Mouse (Mus musculus) kidney, embryonic 14.5 days (tissue): Measurements from ENCODE around the gene Pikfyve. TPM values are rescaled to one million over a fixed set of nuclear protein-coding genes. Genes with fewer than 3 reads are reported as not detected.
"Not testable (repeated sequence)": the region's sequence is repeated elsewhere in the genome, so short reads cannot be mapped to it uniquely, and the experiment has no call there.

Source experiments
- ATAC-seq: fragments of 200-750 bp; cut with Nextera tagmentation; 2 replicates; pipeline ENCODE4 v1.8.0; 2017; ENCODE audit warnings: moderate number of reproducible peaks, mild to moderate bottlenecking, moderate TSS enrichment, moderate library complexity; ENCODE audit not compliant: low FRiP score, low TSS enrichment
- H3K27ac ChIP-seq: fragments of 300-500 bp; sonication (generic); 2 replicates; pipeline ENCODE4 v1.5.1; 2014; ENCODE audit warnings: low read depth, mild to moderate bottlenecking, low read length, moderate library complexity, mixed read lengths
- H3K27me3 ChIP-seq: fragments of 300-500 bp; sonication (generic); 2 replicates; pipeline ENCODE4 v1.6.1; 2014; ENCODE audit warnings: mild to moderate bottlenecking, low read length; ENCODE audit not compliant: control insufficient read depth, insufficient read depth
- H3K36me3 ChIP-seq: fragments of 300-500 bp; sonication (generic); 2 replicates; pipeline ENCODE4 v1.6.1; 2014; ENCODE audit warnings: low read length, mixed read lengths; ENCODE audit not compliant: control insufficient read depth, insufficient read depth
- H3K4me1 ChIP-seq: fragments of 300-500 bp; sonication (generic); 2 replicates; pipeline ENCODE4 v1.6.1; 2014; ENCODE audit warnings: low read length, mixed read lengths; ENCODE audit not compliant: control insufficient read depth, insufficient read depth
- H3K4me2 ChIP-seq: fragments of 300-500 bp; sonication (generic); replicated peaks from 2 replicates; pipeline ENCODE4 v1.6.1; 2014; ENCODE audit warnings: low read depth, mild to moderate bottlenecking, low read length
- H3K4me3 ChIP-seq: fragments of 300-500 bp; sonication (generic); 2 replicates; pipeline ENCODE4 v1.5.1; 2014; ENCODE audit warnings: mild to moderate bottlenecking, low read length
- H3K9ac ChIP-seq: fragments of 300-500 bp; sonication (generic); 2 replicates; pipeline ENCODE4 v1.6.1; 2014; ENCODE audit warnings: low read depth, mild to moderate bottlenecking, low read length, moderate library complexity
- H3K9me3 ChIP-seq: fragments of 300-500 bp; sonication (generic); 2 replicates; pipeline ENCODE4 v1.6.1; 2016; ENCODE audit warnings: low read length; ENCODE audit not compliant: control insufficient read depth
- WGBS: fragments of 180-500 bp; shearing (Covaris S2); extraction: QIAGEN DNeasy Blood & Tissue Kit; methylation state at CpG from one replicate; pipeline ENCODE4 v1.1.7; 2014; 5-methylcytosine and 5-hydroxymethylcytosine counted together
- polyA plus RNA-seq: library from polyadenylated mRNA; unstranded; fragments of >200 nt; fragmentation: Nextera tagmentation; extraction: Ambion mirVana; gene quantifications from 2 replicates; pipeline ENCODE4 v1.2.1, GENCODE M21; 2014

Pikfyve gene
- polyA plus RNA-seq, 1 experiment from 2014 or later = 22.1 TPM

DNA sequence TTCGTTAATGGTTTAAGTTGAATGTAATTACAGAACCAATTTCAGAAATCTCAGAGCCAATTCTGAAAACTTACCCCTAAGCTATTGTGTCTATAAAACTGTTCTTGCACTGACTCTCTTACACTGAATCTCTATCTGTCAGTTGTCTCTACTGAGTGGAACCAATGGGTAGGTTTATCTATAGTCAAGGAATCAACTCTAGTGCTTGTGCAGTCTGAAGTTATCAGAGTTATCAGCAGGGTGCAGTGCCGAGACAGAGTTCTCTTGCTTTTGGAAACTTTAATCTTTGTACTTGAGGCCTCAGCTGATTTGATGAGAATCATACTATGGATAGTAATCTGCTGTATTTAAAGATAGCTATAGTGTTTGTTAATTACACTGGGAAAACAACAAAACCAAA is 11.9 kb downstream of the Pikfyve start:
- ATAC-seq = no peak
- peaks cover 6% of the 10 kb centered on the region for H3K36me3 ChIP-seq
- no peak overlapping the region for H3K4me2 ChIP-seq
- no peaks in the 10 kb centered on the region for H3K9me3 ChIP-seq
- H3K27me3 ChIP-seq = no peaks in the 10 kb centered on the region
- no peak overlapping the region for H3K9ac ChIP-seq
- no peaks in the 10 kb centered on the region for H3K4me1 ChIP-seq
- H3K27ac ChIP-seq = no peak overlapping the region
- H3K4me3 ChIP-seq = no peak overlapping the region
- WGBS = 90% methylated on average over 2 of the region's 2 CpGs

- ATAC-seq = no peak
- Histone ChIP-seq H3K4me2 (no peak overlapping the region), H3K9ac (no peak overlapping the region), H3K27ac (no peak overlapping the region), H3K4me3 (no peak overlapping the region), H3K9me3 (no peaks in the 10 kb centered on the region), H3K36me3 (peaks cover 9% of the 10 kb centered on the region), H3K27me3 (no peaks in the 10 kb centered on the region), H3K4me1 (no peaks in the 10 kb centered on the region)
- 97% methylated on average over 2 of the region's 2 CpGs for whole genome bisulfite sequencing
These were observed 12.4 kb downstream of the Pikfyve start for GRCm38 (mm10) chr1:65198861-65199260.

GRCm38 (mm10) chr1:65204299-65204698 is 17.8 kb downstream of the Pikfyve start:
- no peak overlapping the region for H3K27ac ChIP-seq
- H3K4me2 ChIP-seq = no peak overlapping the region
- H3K4me3 ChIP-seq = no peak overlapping the region
- peaks cover 22% of the 10 kb centered on the region for H3K36me3 ChIP-seq
- no peaks in the 10 kb centered on the region for H3K27me3 ChIP-seq
- no peak for ATAC-seq
- WGBS = 88% methylated on average over 1 of the region's 1 CpGs
- no peak overlapping the region for H3K9ac ChIP-seq
- no peaks in the 10 kb centered on the region for H3K4me1 ChIP-seq
- no peaks in the 10 kb centered on the region for H3K9me3 ChIP-seq

DNA sequence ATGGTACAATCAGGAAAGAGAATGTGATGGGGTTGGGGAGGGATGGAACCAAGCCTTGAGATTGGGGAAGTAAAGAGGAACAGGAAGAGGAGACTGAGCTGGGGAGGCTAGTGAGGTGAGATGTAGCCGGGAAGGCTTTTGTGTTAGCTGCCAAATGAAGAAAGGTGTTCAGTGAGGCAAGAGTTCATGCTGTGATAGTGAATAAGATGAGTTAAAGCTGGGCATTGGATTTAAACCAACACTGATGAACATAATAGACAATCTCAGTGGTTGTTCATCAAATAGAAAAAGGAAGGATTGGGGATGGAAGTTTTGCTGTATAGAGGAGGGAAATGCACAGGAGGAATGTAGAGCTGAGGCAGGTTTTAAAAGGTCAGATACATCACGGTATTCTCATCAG is 26.7 kb downstream of the Pikfyve start:
- Histone ChIP-seq H3K9ac (no peak overlapping the region), H3K36me3 (peaks cover 3% of the 10 kb centered on the region; the same call in 1 of the 2 replicates), H3K4me1 (no peaks in the 10 kb centered on the region), H3K27me3 (no peaks in the 10 kb centered on the region), H3K27ac (no peak overlapping the region), H3K4me3 (no peak overlapping the region), H3K9me3 (peaks cover 3% of the 10 kb centered on the region; the same call in 1 of the 2 replicates), H3K4me2 (no peak overlapping the region)
- ATAC-seq = no peak
- 98% methylated on average over 2 of the region's 2 CpGs for WGBS

GRCm38 (mm10) chr1:65217567-65217966 is 31.1 kb downstream of the Pikfyve start:
- H3K4me1 ChIP-seq = no peaks in the 10 kb centered on the region
- no peak overlapping the region for H3K4me3 ChIP-seq
- no peak overlapping the region for H3K9ac ChIP-seq
- H3K36me3 ChIP-seq = peaks cover 17% of the 10 kb centered on the region
- no peaks in the 10 kb centered on the region for H3K27me3 ChIP-seq
- no peak overlapping the region for H3K4me2 ChIP-seq
- ATAC-seq = no peak
- 96% methylated on average over 2 of the region's 2 CpGs for WGBS
- H3K9me3 ChIP-seq = no peaks in the 10 kb centered on the region
- H3K27ac ChIP-seq = no peak overlapping the region

GRCm38 (mm10) chr1:65217972-65218371 is 31.5 kb downstream of the Pikfyve start:
- no peak overlapping the region for H3K9ac ChIP-seq
- no peaks in the 10 kb centered on the region for H3K9me3 ChIP-seq
- no peak for ATAC-seq
- no peak overlapping the region for H3K27ac ChIP-seq
- no peak overlapping the region for H3K4me3 ChIP-seq
- WGBS = 89% methylated on average over 1 of the region's 1 CpGs
- no peaks in the 10 kb centered on the region for H3K27me3 ChIP-seq
- H3K4me2 ChIP-seq = no peak overlapping the region
- H3K4me1 ChIP-seq = no peaks in the 10 kb centered on the region
- H3K36me3 ChIP-seq = peaks cover 17% of the 10 kb centered on the region

DNA sequence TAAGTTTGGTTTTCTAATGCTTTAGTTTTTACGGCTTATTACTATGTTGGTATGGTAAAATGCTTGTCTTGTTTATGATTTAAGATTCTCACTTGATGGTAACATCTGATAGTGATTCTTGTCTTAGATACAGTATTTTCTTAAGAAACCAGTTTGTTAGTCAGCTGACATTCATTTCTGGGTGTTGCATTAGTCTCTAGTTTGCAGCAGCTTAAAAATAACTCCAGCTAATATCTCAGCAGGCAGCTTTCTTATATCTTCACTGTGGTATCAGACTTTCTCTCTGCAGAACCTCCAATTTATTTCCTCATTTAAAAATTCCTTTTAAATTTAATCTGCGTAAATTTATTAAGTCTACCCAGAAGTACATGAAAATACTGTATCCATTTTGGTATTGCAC is 37.2 kb downstream of the Pikfyve start:
- no peaks in the 10 kb centered on the region for H3K4me1 ChIP-seq
- H3K27me3 ChIP-seq = no peaks in the 10 kb centered on the region
- H3K27ac ChIP-seq = no peak overlapping the region
- no peak overlapping the region for H3K4me2 ChIP-seq
- H3K9ac ChIP-seq = no peak overlapping the region
- no peak overlapping the region for H3K4me3 ChIP-seq
- no peak for ATAC-seq
- WGBS = 96% methylated on average over 2 of the region's 2 CpGs
- H3K9me3 ChIP-seq = no peaks in the 10 kb centered on the region
- H3K36me3 ChIP-seq = peaks cover 25% of the 10 kb centered on the region

- H3K9ac ChIP-seq = no peak overlapping the region
- H3K27ac ChIP-seq = no peak overlapping the region
- no peak overlapping the region for H3K4me2 ChIP-seq
- ATAC-seq = no peak
- H3K27me3 ChIP-seq = no peaks in the 10 kb centered on the region
- no peak overlapping the region for H3K4me3 ChIP-seq
- WGBS = 84% methylated on average over 2 of the region's 2 CpGs
- H3K4me1 ChIP-seq = no peaks in the 10 kb centered on the region
- H3K9me3 ChIP-seq = no peaks in the 10 kb centered on the region
- peaks cover 11% of the 10 kb centered on the region; the same call in 1 of the 2 replicates for H3K36me3 ChIP-seq
These were observed 41.2 kb downstream of the Pikfyve start for GRCm38 (mm10) chr1:65227681-65228080.

DNA sequence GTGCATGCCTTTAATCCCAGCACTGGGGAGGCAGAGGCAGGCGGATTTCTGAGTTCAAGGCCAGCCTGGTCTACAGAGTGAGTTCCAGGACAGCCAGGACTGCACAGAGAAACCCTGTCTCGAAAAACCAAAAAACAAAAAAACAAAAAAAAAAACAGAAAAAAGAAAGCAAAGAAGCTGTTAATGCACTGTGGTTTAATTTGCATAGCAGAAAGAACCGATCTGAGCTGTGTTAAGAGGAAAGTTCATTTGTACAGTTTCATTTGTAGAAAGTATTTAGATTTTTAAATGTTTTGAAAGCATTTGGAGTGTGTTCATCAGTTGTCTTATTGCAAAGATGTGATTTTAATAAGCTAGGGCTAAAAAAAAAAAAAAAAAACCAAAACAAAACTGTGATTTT is 43.3 kb downstream of the Pikfyve start:
- ATAC-seq = not testable (repeated sequence)

More for the DNA sequence above, 43.3 kb downstream of the Pikfyve start:
- not testable (repeated sequence) for H3K27ac ChIP-seq, H3K4me1 ChIP-seq, H3K4me3 ChIP-seq, H3K9ac ChIP-seq, H3K9me3 ChIP-seq, H3K4me2 ChIP-seq, H3K27me3 ChIP-seq, H3K36me3 ChIP-seq
- 91% methylated on average over 3 of the region's 3 CpGs for WGBS
